Mouse (Mus musculus) kidney, embryonic 15.5 days (tissue): ENCODE data around the gene Zfhx2. TPM values are rescaled to one million over a fixed set of nuclear protein-coding genes. Genes with fewer than 3 reads are reported as not detected.

ENCODE experiments used
- ATAC-seq: fragments of 200-750 bp; cut with Nextera tagmentation; replicated peaks from 2 replicates; pipeline ENCODE4 v1.8.0; 2017; ENCODE audit warnings: moderate TSS enrichment; ENCODE audit not compliant: low FRiP score
- H3K27ac ChIP-seq: fragments of 300-500 bp; sonication (generic); 2 replicates; pipeline ENCODE4 v1.5.1; 2015; ENCODE audit warnings: mild to moderate bottlenecking, inconsistent platforms
- H3K27me3 ChIP-seq: fragments of 300-500 bp; sonication (generic); 2 replicates; pipeline ENCODE4 v1.6.1; 2015; ENCODE audit warnings: inconsistent platforms
- H3K36me3 ChIP-seq: fragments of 300-500 bp; sonication (generic); 2 replicates; pipeline ENCODE4 v1.6.1; 2015; ENCODE audit warnings: inconsistent platforms
- H3K4me1 ChIP-seq: fragments of 300-500 bp; sonication (generic); 2 replicates; pipeline ENCODE4 v1.6.1; 2015; ENCODE audit warnings: inconsistent platforms
- H3K4me2 ChIP-seq: fragments of 300-500 bp; sonication (generic); 2 replicates; pipeline ENCODE4 v1.6.1; 2015; ENCODE audit warnings: moderate library complexity, mild to moderate bottlenecking, inconsistent platforms
- H3K4me3 ChIP-seq: fragments of 300-500 bp; sonication (generic); replicated peaks from 2 replicates; pipeline ENCODE4 v1.5.1; 2015; ENCODE audit warnings: mild to moderate bottlenecking, inconsistent platforms
- H3K9ac ChIP-seq: fragments of 300-500 bp; sonication (generic); 2 replicates; pipeline ENCODE4 v1.6.1; 2015; ENCODE audit warnings: mild to moderate bottlenecking, inconsistent platforms
- H3K9me3 ChIP-seq: fragments of 300-500 bp; sonication (generic); replicated peaks from 2 replicates; pipeline ENCODE4 v1.6.1; 2016; ENCODE audit warnings: inconsistent platforms
- WGBS: fragments of 180-500 bp; shearing (Covaris S2); methylation state at CpG from one replicate; pipeline ENCODE4 v1.1.7; 2015; ENCODE audit warnings: mixed read lengths; 5-methylcytosine and 5-hydroxymethylcytosine counted together
- polyA plus RNA-seq: library from polyadenylated mRNA; unstranded; fragments of >200 nt; fragmentation: Nextera tagmentation; extraction: Ambion mirVana; gene quantifications from 2 replicates; pipeline ENCODE4 v1.2.1, GENCODE M21; 2015

The Zfhx2 gene
- polyA plus RNA-seq, 1 experiment from 2014 or later: 6.5 TPM

GRCm38 (mm10) chr14:55089199-55089947 lies 2.8 kb downstream of the Zfhx2 start:
- Histone ChIP-seq H3K9me3 (no peaks in the 10 kb centered on the region), H3K4me1 (peaks cover 42% of the 10 kb centered on the region), H3K27me3 (no peaks in the 10 kb centered on the region), H3K4me3 (no peak overlapping the region), H3K4me2 (peak overlapping the region; percentile 9; the same call in 1 of the 2 replicates), H3K36me3 (no peaks in the 10 kb centered on the region), H3K27ac (0 out of 2 replicates have a peak overlapping the region, but pooled peaks have one; percentile 19), H3K9ac (no peak overlapping the region)
- ATAC-seq: no peak
- 42% methylated on average over 13 of the region's 13 CpGs for WGBS

GRCm38 (mm10) chr14:55086009-55086514 lies 6.1 kb downstream of the Zfhx2 start:
- no peak overlapping the region for H3K4me3 ChIP-seq
- no peak overlapping the region for H3K9ac ChIP-seq
- H3K9me3 ChIP-seq: no peaks in the 10 kb centered on the region
- H3K27ac ChIP-seq: no peak overlapping the region
- 78% methylated on average over 6 of the region's 6 CpGs for WGBS
- no peaks in the 10 kb centered on the region for H3K36me3 ChIP-seq
- H3K27me3 ChIP-seq: no peaks in the 10 kb centered on the region
- no peak overlapping the region for H3K4me2 ChIP-seq
- H3K4me1 ChIP-seq: peaks cover 28% of the 10 kb centered on the region
- ATAC-seq: 0 out of 2 replicates have a peak, but pooled peaks have one; percentile 12

GRCm38 (mm10) chr14:55085324-55086008 lies 6.7 kb downstream of the Zfhx2 start:
- peaks cover 24% of the 10 kb centered on the region for H3K4me1 ChIP-seq
- WGBS: 24% methylated on average over 9 of the region's 9 CpGs
- no peak overlapping the region for H3K4me3 ChIP-seq
- H3K27ac ChIP-seq: no peak overlapping the region
- H3K4me2 ChIP-seq: no peak overlapping the region
- no peaks in the 10 kb centered on the region for H3K27me3 ChIP-seq
- ATAC-seq: peak; percentile 40; the same call in 1 of the 2 replicates
- no peaks in the 10 kb centered on the region for H3K9me3 ChIP-seq
- H3K9ac ChIP-seq: no peak overlapping the region
- H3K36me3 ChIP-seq: no peaks in the 10 kb centered on the region

GRCm38 (mm10) chr14:55083481-55083880 lies 8.6 kb downstream of the Zfhx2 start:
- no peak overlapping the region for H3K9ac ChIP-seq
- no peaks in the 10 kb centered on the region for H3K27me3 ChIP-seq
- no peak overlapping the region for H3K4me3 ChIP-seq
- no peak overlapping the region for H3K4me2 ChIP-seq
- ATAC-seq: no peak
- H3K4me1 ChIP-seq: peaks cover 30% of the 10 kb centered on the region
- 72% methylated on average over 6 of the region's 6 CpGs for WGBS
- no peaks in the 10 kb centered on the region for H3K9me3 ChIP-seq
- H3K27ac ChIP-seq: no peak overlapping the region
- no peaks in the 10 kb centered on the region for H3K36me3 ChIP-seq

- Histone ChIP-seq H3K27ac (no peak overlapping the region), H3K4me1 (peaks cover 45% of the 10 kb centered on the region), H3K4me2 (no peak overlapping the region), H3K36me3 (no peaks in the 10 kb centered on the region), H3K9ac (no peak overlapping the region), H3K27me3 (no peaks in the 10 kb centered on the region), H3K4me3 (no peak overlapping the region), H3K9me3 (no peaks in the 10 kb centered on the region)
- no peak for ATAC-seq
- 32% methylated on average over 5 of the region's 5 CpGs for whole genome bisulfite sequencing
Measured at GRCm38 (mm10) chr14:55081105-55081504, 11.0 kb downstream of the Zfhx2 start.

GRCm38 (mm10) chr14:55079214-55079970 lies 12.7 kb downstream of the Zfhx2 start:
- Histone ChIP-seq H3K4me2 (peak overlapping the region; percentile 60), H3K36me3 (0 out of 2 replicates have a peak, but pooled peaks cover under 1% of the 10 kb centered on the region), H3K4me1 (peaks cover 32% of the 10 kb centered on the region), H3K4me3 (peak overlapping the region; percentile 30), H3K9ac (peak overlapping the region; percentile 40; the same call in 1 of the 2 replicates), H3K9me3 (no peaks in the 10 kb centered on the region), H3K27me3 (no peaks in the 10 kb centered on the region), H3K27ac (peak overlapping the region; percentile 80)
- peak; percentile 41; the same call in 1 of the 2 replicates for ATAC-seq
- 16% methylated on average over 8 of the region's 8 CpGs for WGBS

- no peaks in the 10 kb centered on the region for H3K9me3 ChIP-seq
- ATAC-seq: peak; percentile 78
- H3K4me1 ChIP-seq: peaks cover 32% of the 10 kb centered on the region
- peak overlapping the region; percentile 60 for H3K4me2 ChIP-seq
- WGBS: 4% methylated on average over 23 of the region's 23 CpGs
- peak overlapping the region; percentile 40 for H3K9ac ChIP-seq
- H3K27me3 ChIP-seq: no peaks in the 10 kb centered on the region
- H3K36me3 ChIP-seq: peaks cover 6% of the 10 kb centered on the region; the same call in 1 of the 2 replicates
- peak overlapping the region; percentile 80 for H3K27ac ChIP-seq
- peak overlapping the region; percentile 30 for H3K4me3 ChIP-seq
Measured at GRCm38 (mm10) chr14:55078366-55078989, 13.6 kb downstream of the Zfhx2 start.

GRCm38 (mm10) chr14:55077481-55078365 lies 14.4 kb downstream of the Zfhx2 start:
- H3K4me3 ChIP-seq: no peak overlapping the region

GRCm38 (mm10) chr14:55076956-55077355 lies 15.2 kb downstream of the Zfhx2 start:
- no peak overlapping the region for H3K27ac ChIP-seq
- peaks cover 7% of the 10 kb centered on the region; the same call in 1 of the 2 replicates for H3K36me3 ChIP-seq
- peaks cover 39% of the 10 kb centered on the region for H3K4me1 ChIP-seq
- no peaks in the 10 kb centered on the region for H3K27me3 ChIP-seq
- H3K9me3 ChIP-seq: no peaks in the 10 kb centered on the region
- H3K4me2 ChIP-seq: no peak overlapping the region
- no peak overlapping the region for H3K4me3 ChIP-seq
- WGBS: 66% methylated on average over 3 of the region's 3 CpGs
- ATAC-seq: no peak
- H3K9ac ChIP-seq: no peak overlapping the region

More at GRCm38 (mm10) chr14:55077481-55078365, 14.4 kb downstream of the Zfhx2 start:
- H3K27ac ChIP-seq: peak overlapping the region; percentile 80; the same call in 1 of the 2 replicates
- peaks cover 7% of the 10 kb centered on the region; the same call in 1 of the 2 replicates for H3K36me3 ChIP-seq
- H3K9ac ChIP-seq: no peak overlapping the region
- H3K27me3 ChIP-seq: no peaks in the 10 kb centered on the region
- H3K4me1 ChIP-seq: peaks cover 32% of the 10 kb centered on the region
- WGBS: 26% methylated on average over 15 of the region's 15 CpGs
- H3K4me2 ChIP-seq: peak overlapping the region; percentile 60
- no peaks in the 10 kb centered on the region for H3K9me3 ChIP-seq
- no peak for ATAC-seq

GRCm38 (mm10) chr14:55076224-55076623 lies 15.9 kb downstream of the Zfhx2 start:
- ATAC-seq: no peak
- H3K27me3 ChIP-seq: no peaks in the 10 kb centered on the region
- H3K4me1 ChIP-seq: peaks cover 46% of the 10 kb centered on the region
- no peaks in the 10 kb centered on the region for H3K9me3 ChIP-seq
- H3K27ac ChIP-seq: no peak overlapping the region
- H3K4me3 ChIP-seq: no peak overlapping the region
- H3K4me2 ChIP-seq: no peak overlapping the region
- peaks cover 7% of the 10 kb centered on the region; the same call in 1 of the 2 replicates for H3K36me3 ChIP-seq
- 42% methylated on average over 6 of the region's 6 CpGs for WGBS
- H3K9ac ChIP-seq: no peak overlapping the region
